Mouse (Mus musculus) heart, embryonic 15.5 days (tissue): ENCODE measurements around the gene Hemk1. TPM values are rescaled to one million over a fixed set of nuclear protein-coding genes. Genes with fewer than 3 reads are reported as not detected.

Experiments used
- ATAC-seq: fragments of 200-750 bp; cut with Nextera tagmentation; replicated peaks from 2 replicates; pipeline ENCODE4 v1.8.0; 2017; ENCODE audit warnings: low read depth, moderate TSS enrichment; ENCODE audit not compliant: insufficient number of reproducible peaks, insufficient read depth, low FRiP score
- H3K27ac ChIP-seq: fragments of 300-500 bp; sonication (generic); 2 replicates; pipeline ENCODE4 v1.5.1; 2015; ENCODE audit warnings: mild to moderate bottlenecking, inconsistent platforms
- H3K27me3 ChIP-seq: fragments of 300-500 bp; sonication (generic); 2 replicates; pipeline ENCODE4 v1.6.1; 2015; ENCODE audit warnings: inconsistent platforms
- H3K36me3 ChIP-seq: fragments of 300-500 bp; sonication (generic); 2 replicates; pipeline ENCODE4 v1.6.1; 2015; ENCODE audit warnings: mild to moderate bottlenecking, inconsistent platforms
- H3K4me1 ChIP-seq: fragments of 300-500 bp; sonication (generic); replicated peaks from 2 replicates; pipeline ENCODE4 v1.6.1; 2015; ENCODE audit warnings: inconsistent platforms
- H3K4me2 ChIP-seq: fragments of 300-500 bp; sonication (generic); 2 replicates; pipeline ENCODE4 v1.6.1; 2015; ENCODE audit warnings: inconsistent platforms, mild to moderate bottlenecking, moderate library complexity
- H3K4me3 ChIP-seq: fragments of 300-500 bp; sonication (generic); 2 replicates; pipeline ENCODE4 v1.5.1; 2015; ENCODE audit warnings: mild to moderate bottlenecking, inconsistent platforms
- H3K9ac ChIP-seq: fragments of 300-500 bp; sonication (generic); 2 replicates; pipeline ENCODE4 v1.6.1; 2015; ENCODE audit warnings: mild to moderate bottlenecking, inconsistent platforms
- H3K9me3 ChIP-seq: fragments of 300-500 bp; sonication (generic); replicated peaks from 2 replicates; pipeline ENCODE4 v1.6.1; 2016; ENCODE audit warnings: inconsistent platforms
- WGBS: fragments of 180-500 bp; shearing (Covaris S2); methylation state at CpG from one replicate; pipeline ENCODE4 v1.1.7; 2015; ENCODE audit warnings: mixed read lengths; 5-methylcytosine and 5-hydroxymethylcytosine counted together
- polyA plus RNA-seq: library from polyadenylated mRNA; unstranded; fragments of >200 nt; fragmentation: Nextera tagmentation; extraction: Ambion mirVana; gene quantifications from 2 replicates; pipeline ENCODE4 v1.2.1, GENCODE M21; 2015

Hemk1 gene
- polyA plus RNA-seq, 1 experiment from 2014 or later, result 11.2 TPM

GRCm38 (mm10) chr9:107299783-107300182, 38.4 kb downstream of the Hemk1 start:
- H3K4me1 ChIP-seq, result peaks cover 53% of the 10 kb centered on the region
- ATAC-seq, result no peak
- H3K27me3 ChIP-seq, result no peaks in the 10 kb centered on the region
- H3K9ac ChIP-seq, result no peak overlapping the region
- H3K9me3 ChIP-seq, result no peaks in the 10 kb centered on the region
- H3K36me3 ChIP-seq, result peaks cover 26% of the 10 kb centered on the region
- 81% methylated on average over 7 of the region's 7 CpGs for WGBS
- H3K4me2 ChIP-seq, result peak overlapping the region; percentile 80
- 0 out of 2 replicates have a peak overlapping the region, but pooled peaks have one; percentile 74 for H3K4me3 ChIP-seq
- no peak overlapping the region for H3K27ac ChIP-seq

- Histone ChIP-seq H3K4me3 (peak overlapping the region; percentile 74), H3K4me2 (peak overlapping the region; percentile 80), H3K36me3 (peaks cover 26% of the 10 kb centered on the region), H3K27ac (peak overlapping the region; percentile 94), H3K4me1 (peaks cover 57% of the 10 kb centered on the region), H3K9ac (peak overlapping the region; percentile 78), H3K9me3 (no peaks in the 10 kb centered on the region), H3K27me3 (no peaks in the 10 kb centered on the region)
- 79% methylated on average over 6 of the region's 6 CpGs for WGBS
- ATAC-seq, result no peak
These were observed 39.3 kb downstream of the Hemk1 start for GRCm38 (mm10) chr9:107298876-107299275.

- H3K4me2 ChIP-seq, result peak overlapping the region; percentile 80
- H3K27me3 ChIP-seq, result no peaks in the 10 kb centered on the region
- no peaks in the 10 kb centered on the region for H3K9me3 ChIP-seq
- WGBS, result 47% methylated on average over 8 of the region's 8 CpGs
- ATAC-seq, result no peak
- peaks cover 26% of the 10 kb centered on the region for H3K36me3 ChIP-seq
- peak overlapping the region; percentile 94 for H3K27ac ChIP-seq
- peak overlapping the region; percentile 74 for H3K4me3 ChIP-seq
- peak overlapping the region; percentile 78 for H3K9ac ChIP-seq
- H3K4me1 ChIP-seq, result peaks cover 55% of the 10 kb centered on the region
These were observed 39.9 kb downstream of the Hemk1 start for GRCm38 (mm10) chr9:107298059-107298780.

GRCm38 (mm10) chr9:107297658-107298057, 40.5 kb downstream of the Hemk1 start:
- 68% methylated on average over 4 of the region's 4 CpGs for WGBS
- Histone ChIP-seq H3K9me3 (no peaks in the 10 kb centered on the region), H3K27ac (peak overlapping the region; percentile 94), H3K4me1 (peaks cover 49% of the 10 kb centered on the region), H3K4me3 (peak overlapping the region; percentile 74), H3K4me2 (peak overlapping the region; percentile 80), H3K27me3 (no peaks in the 10 kb centered on the region), H3K36me3 (peaks cover 26% of the 10 kb centered on the region), H3K9ac (peak overlapping the region; percentile 78)
- ATAC-seq, result no peak

GRCm38 (mm10) chr9:107297059-107297458, 41.1 kb downstream of the Hemk1 start:
- no peak for ATAC-seq
- Histone ChIP-seq H3K4me3 (peak overlapping the region; percentile 74), H3K9me3 (no peaks in the 10 kb centered on the region), H3K36me3 (peaks cover 23% of the 10 kb centered on the region), H3K4me1 (peaks cover 43% of the 10 kb centered on the region), H3K27ac (peak overlapping the region; percentile 94), H3K27me3 (no peaks in the 10 kb centered on the region), H3K4me2 (peak overlapping the region; percentile 80), H3K9ac (peak overlapping the region; percentile 78)
- WGBS, result 4% methylated on average over 16 of the region's 16 CpGs

- H3K36me3 ChIP-seq, result peaks cover 18% of the 10 kb centered on the region
- peak overlapping the region; percentile 74 for H3K4me3 ChIP-seq
- H3K27me3 ChIP-seq, result no peaks in the 10 kb centered on the region
- H3K4me1 ChIP-seq, result peaks cover 39% of the 10 kb centered on the region
- H3K9me3 ChIP-seq, result no peaks in the 10 kb centered on the region
- peak overlapping the region; percentile 80 for H3K4me2 ChIP-seq
- peak overlapping the region; percentile 78 for H3K9ac ChIP-seq
- peak; percentile 92 for ATAC-seq
- 0% methylated on average over 31 of the region's 31 CpGs for WGBS
- peak overlapping the region; percentile 94 for H3K27ac ChIP-seq
These were observed 41.6 kb downstream of the Hemk1 start for GRCm38 (mm10) chr9:107296501-107296965.

DNA sequence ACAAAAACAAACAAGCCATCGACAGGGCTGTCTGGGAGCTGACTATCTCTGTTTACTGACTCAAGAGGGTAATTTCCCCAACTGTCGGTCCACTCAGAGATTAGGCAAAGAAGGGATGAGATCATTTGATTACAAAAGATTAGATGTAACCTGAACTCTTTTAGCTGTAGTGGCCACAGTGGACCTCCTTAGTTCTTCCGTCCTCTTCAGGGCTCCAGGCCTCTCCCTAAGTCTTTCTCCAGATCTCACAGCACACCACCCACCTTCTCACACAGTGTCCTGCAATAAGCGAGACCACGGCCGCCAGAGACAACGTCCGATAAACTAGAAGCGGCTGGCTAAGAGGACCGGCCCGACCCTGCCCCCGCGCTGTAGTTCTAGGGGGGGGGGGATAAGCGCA, 42.1 kb downstream of the Hemk1 start:
- H3K4me1 ChIP-seq, result peaks cover 36% of the 10 kb centered on the region
- peak overlapping the region; percentile 74 for H3K4me3 ChIP-seq
- peak; percentile 12; the same call in 1 of the 2 replicates for ATAC-seq
- H3K9ac ChIP-seq, result peak overlapping the region; percentile 50; the same call in 1 of the 2 replicates
- H3K27ac ChIP-seq, result peak overlapping the region; percentile 94
- peaks cover 13% of the 10 kb centered on the region for H3K36me3 ChIP-seq
- H3K4me2 ChIP-seq, result peak overlapping the region; percentile 80
- under 1% methylated on average over 14 of the region's 14 CpGs for WGBS
- no peaks in the 10 kb centered on the region for H3K9me3 ChIP-seq
- no peaks in the 10 kb centered on the region for H3K27me3 ChIP-seq

GRCm38 (mm10) chr9:107296016-107296040, 42.3 kb downstream of the Hemk1 start, which contains the start of gene Cish:
Gene Cish, plus strand, starts transcription at chr9:107296026.
- H3K4me2 ChIP-seq, result peak within 1 kb of the TSS; percentile 80
- H3K27me3 ChIP-seq, result no peaks in the 10 kb centered on the region
- peaks cover 11% of the 10 kb centered on the region for H3K36me3 ChIP-seq
- H3K9me3 ChIP-seq, result no peaks in the 10 kb centered on the region
- peak within 1 kb of the TSS; percentile 74 for H3K4me3 ChIP-seq
- H3K27ac ChIP-seq, result peak within 1 kb of the TSS; percentile 94
- no peak for ATAC-seq
- H3K4me1 ChIP-seq, result peaks cover 36% of the 10 kb centered on the region
- peak within 1 kb of the TSS; percentile 78 for H3K9ac ChIP-seq

- H3K9ac ChIP-seq, result no peak overlapping the region
- no peak overlapping the region for H3K27ac ChIP-seq
- no peaks in the 10 kb centered on the region for H3K9me3 ChIP-seq
- 27% methylated on average over 4 of the region's 4 CpGs for WGBS
- peak overlapping the region; percentile 80 for H3K4me2 ChIP-seq
- no peaks in the 10 kb centered on the region for H3K27me3 ChIP-seq
- H3K4me3 ChIP-seq, result no peak overlapping the region; the same call in 1 of the 2 replicates
- no peak for ATAC-seq
- H3K36me3 ChIP-seq, result peaks cover 8% of the 10 kb centered on the region; the same call in 1 of the 2 replicates
- peaks cover 36% of the 10 kb centered on the region for H3K4me1 ChIP-seq
These were observed 42.5 kb downstream of the Hemk1 start for GRCm38 (mm10) chr9:107295616-107296015.

DNA sequence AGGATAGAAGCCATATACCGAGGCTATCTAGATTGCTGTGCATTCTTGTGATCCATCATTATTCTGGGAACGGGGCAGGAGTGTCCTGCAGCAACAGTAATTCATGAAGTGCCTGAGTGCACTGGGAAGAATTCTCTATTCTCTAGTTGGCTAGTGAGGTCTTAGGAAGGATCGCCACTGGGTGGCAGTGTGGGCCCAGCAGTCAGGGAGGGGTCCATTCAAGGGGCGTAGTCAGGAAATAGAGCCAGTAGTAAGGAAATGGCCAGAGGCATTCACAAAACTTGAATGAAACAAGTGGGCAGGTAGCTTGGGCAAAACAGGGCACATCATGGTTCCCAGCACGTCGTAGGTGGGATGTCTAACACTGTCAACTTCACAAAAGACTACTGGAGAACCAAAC, 43.9 kb downstream of the Hemk1 start:
- ATAC-seq, result no peak
- Histone ChIP-seq H3K27me3 (no peaks in the 10 kb centered on the region), H3K9me3 (no peaks in the 10 kb centered on the region), H3K4me2 (no peak overlapping the region), H3K4me1 (peaks cover 33% of the 10 kb centered on the region), H3K4me3 (no peak overlapping the region), H3K36me3 (no peaks in the 10 kb centered on the region), H3K9ac (no peak overlapping the region), H3K27ac (no peak overlapping the region)
- WGBS, result 3% methylated on average over 6 of the region's 6 CpGs

GRCm38 (mm10) chr9:107290897-107291296, 47.3 kb downstream of the Hemk1 start:
- H3K9ac ChIP-seq, result no peak overlapping the region
- no peak overlapping the region for H3K4me3 ChIP-seq
- no peaks in the 10 kb centered on the region for H3K9me3 ChIP-seq
- peak; percentile 24; the same call in 1 of the 2 replicates for ATAC-seq
- no peaks in the 10 kb centered on the region for H3K27me3 ChIP-seq
- peaks cover 27% of the 10 kb centered on the region for H3K4me1 ChIP-seq
- no peak overlapping the region for H3K4me2 ChIP-seq
- 21% methylated on average over 10 of the region's 10 CpGs for WGBS
- H3K27ac ChIP-seq, result no peak overlapping the region
- H3K36me3 ChIP-seq, result no peaks in the 10 kb centered on the region
